Comparison of ENCODE assay signal across 8 mouse cellular contexts in genomic region chr3:26354483-26355030, GRCm38 (mm10).
DNase-seq lines count a peak whose midpoint lies in the region.

No protein-coding gene starts in this region.

- peak; percentile 12 to 17 for DNase-seq in cerebellum, adult 18-20 months
- no peak for DNase-seq in cerebellum, adult 11-12 months
- DNase-seq in kidney, postnatal 10 days = peak; percentile 27
- DNase-seq in kidney, adult 18-20 months = no peak
- peak; percentile 9 for DNase-seq in ES-CJ7 (ENCODE audit: low read depth, low spot score)
- peak; percentile 17 for DNase-seq in layer of hippocampus, adult 9-11 months
- no peak for DNase-seq in ovary, adult 18-20 months (ENCODE audit: low spot score)
- DNase-seq in thymus, postnatal 14 days = no peak

Comparison
In these comparisons a context has a peak if more than half of its experiments do, and no peak if none do; other contexts are left out.
1. DNase-seq: peak in cerebellum, adult 18-20 months (2 of 2), kidney, postnatal 10 days (single experiment), ES-CJ7 (single experiment) and layer of hippocampus, adult 9-11 months (single experiment); none in cerebellum, adult 11-12 months (single experiment), kidney, adult 18-20 months (single experiment), ovary, adult 18-20 months (single experiment) and thymus, postnatal 14 days (single experiment).